Mouse (Mus musculus) myocyte (in vitro differentiated cells): Measurements from ENCODE around the gene Col3a1. TPM values are rescaled to one million over a fixed set of nuclear protein-coding genes. Genes with fewer than 3 reads are reported as not detected.

ENCODE experiments used
- H3K27me3 ChIP-seq: one replicate; pipeline ENCODE4 v1.6.1; 2011; ENCODE audit not compliant: control insufficient read depth, insufficient read depth, insufficient read length
- H3K36me3 ChIP-seq: one replicate; pipeline ENCODE4 v1.6.1; 2011; ENCODE audit not compliant: control insufficient read depth, insufficient read depth
- H3K4me2 ChIP-seq: one replicate; pipeline ENCODE4 v1.6.1; 2011; ENCODE audit warnings: low read depth, control low read depth
- H3K4me3 ChIP-seq: one replicate; pipeline ENCODE4 v1.5.1; 2011; ENCODE audit warnings: mild to moderate bottlenecking, control low read depth, moderate library complexity
- H3K79me2 ChIP-seq: one replicate; pipeline ENCODE4 v1.6.1; 2011; ENCODE audit not compliant: control insufficient read depth, insufficient read depth
- H3ac ChIP-seq: one replicate; pipeline ENCODE4 v1.6.1; 2011; ENCODE audit not compliant: control insufficient read depth, insufficient read length
- CEBPB ChIP-seq: IDR thresholded peaks from 2 replicates; pipeline ENCODE4 v1.6.1; 2011; ENCODE audit warnings: mild to moderate bottlenecking, moderate library complexity; ENCODE audit not compliant: poor library complexity, insufficient read depth, severe bottlenecking
- E2F4 ChIP-seq: IDR thresholded peaks from one replicate; pipeline ENCODE4 v1.6.1; 2011; ENCODE audit warnings: mild to moderate bottlenecking, control low read depth, moderate library complexity; ENCODE audit not compliant: insufficient read depth
- MAX ChIP-seq: IDR thresholded peaks from one replicate; pipeline ENCODE4 v1.6.1; 2011; ENCODE audit warnings: low read depth, mild to moderate bottlenecking, control low read depth
- MYOD1 ChIP-seq, 3 experiments: IDR thresholded peaks; one replicate each; pipeline ENCODE4 v1.6.1; 2011; ENCODE audit warnings: control low read depth in 2 of 3, low read depth in 2 of 3, mild to moderate bottlenecking in 2 of 3, moderate library complexity in 1 of 3; ENCODE audit not compliant: insufficient read length in 2 of 3, control insufficient read depth in 1 of 3
- MYOG ChIP-seq, 3 experiments: IDR thresholded peaks; one replicate each; pipeline ENCODE4 v1.6.1; 2011; ENCODE audit warnings: control low read depth in 2 of 3, low read depth in 2 of 3, mild to moderate bottlenecking in 2 of 3; ENCODE audit not compliant: insufficient read length in 2 of 3, control insufficient read depth in 1 of 3, insufficient read depth in 1 of 3
- POLR2A ChIP-seq: IDR thresholded peaks from one replicate; pipeline ENCODE4 v1.6.1; 2011; ENCODE audit warnings: low read depth, mild to moderate bottlenecking, control low read depth, moderate library complexity; ENCODE audit not compliant: insufficient read length
- POLR2AphosphoS2 ChIP-seq: IDR thresholded peaks from one replicate; pipeline ENCODE4 v1.6.1; 2011; ENCODE audit warnings: low read depth, control low read depth; ENCODE audit not compliant: insufficient read length
- REST ChIP-seq: IDR thresholded peaks from one replicate; pipeline ENCODE4 v1.6.1; 2011; ENCODE audit warnings: mild to moderate bottlenecking, control low read depth, moderate library complexity; ENCODE audit not compliant: insufficient read depth, insufficient read length
- SRF ChIP-seq: IDR thresholded peaks from one replicate; pipeline ENCODE4 v1.6.1; 2011; ENCODE audit warnings: low read depth; ENCODE audit not compliant: control insufficient read depth, insufficient read length
- TCF12 ChIP-seq: IDR thresholded peaks from one replicate; pipeline ENCODE4 v1.6.1; 2011; ENCODE audit warnings: mild to moderate bottlenecking, control low read depth; ENCODE audit not compliant: poor library complexity, insufficient read depth, severe bottlenecking
- TCF3 ChIP-seq: IDR thresholded peaks from one replicate; pipeline ENCODE4 v1.6.1; 2011; ENCODE audit warnings: low read depth, control low read depth; ENCODE audit not compliant: insufficient read length
- USF1 ChIP-seq: IDR thresholded peaks from one replicate; pipeline ENCODE4 v1.6.1; 2011; ENCODE audit warnings: low read depth, mild to moderate bottlenecking, control low read depth, moderate library complexity
- polyA plus RNA-seq: library from polyadenylated mRNA; unstranded; fragments of >200 nt; fragmentation: generic; extraction: Trizol; gene quantifications from one replicate; pipeline ENCODE4 v1.2.1, GENCODE M21; 2012; ENCODE audit warnings: missing spikeins

The Col3a1 gene
- polyA plus RNA-seq: 708 TPM

DNA sequence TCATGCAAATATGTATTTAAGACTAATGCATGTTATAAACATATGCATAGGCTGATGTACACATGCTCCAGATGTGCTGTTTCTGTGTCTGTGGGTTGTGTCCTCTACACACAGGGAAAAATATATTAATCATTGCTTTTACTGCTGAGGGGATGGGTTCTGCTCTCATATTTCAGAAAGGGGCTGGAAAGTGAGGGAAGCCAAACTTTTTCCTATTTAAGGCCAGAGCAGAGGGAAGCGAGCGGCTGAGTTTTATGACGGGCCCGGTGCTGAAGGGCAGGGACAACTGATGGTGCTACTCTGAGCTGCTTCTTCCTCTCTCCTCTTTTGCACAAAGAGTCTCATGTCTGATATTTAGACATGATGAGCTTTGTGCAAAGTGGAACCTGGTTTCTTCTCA, at the start of gene Col3a1:
Col3a1 (plus strand) TSS at position 151 of the 400 bp plus-strand sequence.
- Histone ChIP-seq H3K36me3 (peaks cover 8% of the 10 kb centered on the region), H3K4me2 (peak within 1 kb of the TSS; percentile 74), H3K79me2 (peaks cover 45% of the 10 kb centered on the region), H3K27me3 (no peaks in the 10 kb centered on the region), H3K4me3 (peak within 1 kb of the TSS; percentile 40), H3ac (no peak within 1 kb of the TSS)
- peak in 2 of 3 experiments; percentile 15 to 22 for TF ChIP-seq MYOD1 (IDR thresholded peaks at IDR 0.05; ENCODE audit: control insufficient read depth in 1 of 3, insufficient read length in 2 of 3, low read depth in 2 of 3)
- TF ChIP-seq POLR2AphosphoS2: peak; percentile 90
- TF ChIP-seq CEBPB: no peak
- peak; percentile 87 for TF ChIP-seq POLR2A
- peak; percentile 60 for TF ChIP-seq SRF

DNA sequence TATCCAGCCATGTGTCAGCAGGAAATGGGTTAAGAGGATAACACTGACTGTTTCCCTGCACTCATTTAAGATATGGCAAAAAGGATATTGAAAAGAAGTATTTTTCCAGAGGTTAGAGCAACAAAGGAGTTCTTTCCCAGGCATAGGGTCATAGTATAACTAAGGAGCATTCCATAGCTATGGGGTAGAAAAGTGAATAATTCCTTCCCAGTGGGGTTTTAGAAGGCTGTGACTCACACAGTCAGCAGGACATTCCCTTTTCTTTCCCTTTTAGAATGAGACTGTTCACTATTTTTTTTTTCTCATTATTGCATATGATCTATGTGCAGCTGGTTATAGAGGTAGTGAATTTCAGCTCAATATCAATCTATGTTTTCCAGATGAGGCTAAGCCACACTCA, 41.9 kb upstream of the Col3a1 start:
- H3K79me2 ChIP-seq: no peaks in the 10 kb centered on the region
- H3K4me3 ChIP-seq: no peak overlapping the region

DNA sequence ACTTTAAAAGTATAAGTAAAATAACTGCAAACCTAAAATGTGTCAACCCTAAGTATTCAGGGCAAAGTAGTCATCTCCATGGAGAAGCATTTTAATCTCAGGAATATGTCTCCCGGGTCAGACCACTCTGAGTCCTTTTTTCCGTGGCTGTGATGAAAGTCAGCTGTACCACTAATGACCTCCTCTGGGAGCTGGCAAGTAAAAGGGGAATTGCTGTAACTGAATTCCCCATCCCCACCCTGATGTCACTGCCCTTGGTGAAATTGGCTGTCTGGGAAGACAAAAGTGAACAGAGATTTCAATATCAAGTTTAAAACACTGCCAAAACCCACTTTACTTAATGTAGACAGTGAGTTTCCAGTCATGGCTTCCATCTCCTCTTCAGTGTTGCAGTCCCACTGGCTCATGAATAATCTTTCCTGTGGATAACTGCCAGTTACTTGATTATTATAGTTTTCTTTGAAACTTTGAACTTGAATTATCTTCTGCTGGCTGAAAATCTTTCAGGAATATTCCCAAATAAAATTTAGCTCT, 35.3 kb upstream of the Col3a1 start:
- Histone ChIP-seq H3K4me3 (no peak overlapping the region), H3ac (no peak overlapping the region), H3K27me3 (no peaks in the 10 kb centered on the region), H3K79me2 (no peaks in the 10 kb centered on the region), H3K4me2 (no peak overlapping the region), H3K36me3 (no peaks in the 10 kb centered on the region)
- no peak for TF ChIP-seq TCF3
- no peak for TF ChIP-seq MYOD1 (IDR thresholded peaks at IDR 0.05; ENCODE audit: control insufficient read depth in 1 of 3, insufficient read length in 2 of 3, low read depth in 2 of 3)
- no peak for TF ChIP-seq TCF12
- no peak for TF ChIP-seq POLR2A
- TF ChIP-seq E2F4: no peak
- no peak for TF ChIP-seq REST
- no peak for TF ChIP-seq CEBPB

More for the DNA sequence above, 41.9 kb upstream of the Col3a1 start:
- Histone ChIP-seq H3K36me3 (no peaks in the 10 kb centered on the region), H3K4me2 (peak overlapping the region; percentile 31), H3ac (no peak overlapping the region), H3K27me3 (no peaks in the 10 kb centered on the region)
- TF ChIP-seq POLR2AphosphoS2 (no peak), MAX (no peak), MYOD1 (IDR thresholded peaks at IDR 0.05; ENCODE audit: control insufficient read depth in 1 of 3, insufficient read length in 2 of 3, low read depth in 2 of 3) (no peak), E2F4 (no peak), POLR2A (no peak), TCF12 (no peak), MYOG (IDR thresholded peaks at IDR 0.05; ENCODE audit: control insufficient read depth in 1 of 3, insufficient read depth in 1 of 3, insufficient read length in 2 of 3, low read depth in 2 of 3) (no peak), SRF (no peak), CEBPB (no peak), USF1 (no peak), TCF3 (no peak)

DNA sequence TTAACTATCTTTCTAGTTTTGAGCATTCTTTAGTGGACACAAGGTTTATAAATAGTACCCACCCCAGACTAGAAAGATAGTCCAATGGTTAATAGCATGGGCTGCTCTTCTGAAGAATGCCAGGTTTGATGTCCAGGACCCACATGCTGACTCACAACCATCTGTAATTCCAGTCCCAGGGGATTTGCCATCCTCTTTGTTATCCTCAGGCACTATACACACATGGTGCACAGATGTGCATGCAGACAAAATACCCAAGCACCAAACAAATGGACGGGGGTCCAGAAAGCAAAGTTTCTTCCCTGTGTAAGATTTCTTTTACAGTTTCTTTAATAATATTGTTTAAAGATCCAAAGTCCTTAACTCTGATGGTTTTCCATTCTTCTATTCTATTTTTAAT, 23.4 kb upstream of the Col3a1 start:
- TF ChIP-seq TCF12 (peak; percentile 85), MAX (peak; percentile 46), E2F4 (no peak)
- no peak overlapping the region for H3K4me2 ChIP-seq
- no peak overlapping the region for H3ac ChIP-seq
- no peaks in the 10 kb centered on the region for H3K27me3 ChIP-seq
- H3K79me2 ChIP-seq: no peaks in the 10 kb centered on the region
- H3K4me3 ChIP-seq: no peak overlapping the region
- no peaks in the 10 kb centered on the region for H3K36me3 ChIP-seq

DNA sequence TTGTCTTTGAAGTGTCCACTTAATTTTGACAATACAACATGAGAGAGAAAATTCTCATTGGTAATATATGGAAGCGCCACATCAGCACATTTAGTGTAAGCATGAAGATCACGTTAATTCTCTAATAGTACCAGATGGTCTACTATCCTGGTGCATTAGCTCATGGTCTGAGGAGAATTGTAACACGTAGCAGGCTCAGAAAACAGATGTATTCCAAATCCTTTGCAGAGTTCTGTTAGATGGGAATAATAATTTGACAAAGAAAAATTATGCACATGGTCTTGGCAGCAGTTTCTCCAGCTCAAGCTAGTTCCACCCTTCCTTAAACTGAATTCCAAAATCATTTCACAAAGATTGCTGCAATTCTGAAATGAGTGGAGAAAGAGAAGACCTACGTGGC, 21.3 kb upstream of the Col3a1 start:
- no peaks in the 10 kb centered on the region for H3K36me3 ChIP-seq
- no peaks in the 10 kb centered on the region for H3K27me3 ChIP-seq
- H3K79me2 ChIP-seq: no peaks in the 10 kb centered on the region
- H3ac ChIP-seq: no peak overlapping the region
- no peak for TF ChIP-seq MYOD1 (IDR thresholded peaks at IDR 0.05; ENCODE audit: control insufficient read depth in 1 of 3, insufficient read length in 2 of 3, low read depth in 2 of 3)
- TF ChIP-seq USF1: no peak
- TF ChIP-seq POLR2A: no peak
- no peak for TF ChIP-seq MYOG (IDR thresholded peaks at IDR 0.05; ENCODE audit: control insufficient read depth in 1 of 3, insufficient read depth in 1 of 3, insufficient read length in 2 of 3, low read depth in 2 of 3)
- TF ChIP-seq POLR2AphosphoS2: no peak
- no peak for TF ChIP-seq E2F4
- no peak for TF ChIP-seq SRF
- no peak for TF ChIP-seq TCF12
- TF ChIP-seq MAX: no peak
- no peak for TF ChIP-seq CEBPB
- TF ChIP-seq TCF3: no peak
- no peak for TF ChIP-seq REST
- H3K4me3 ChIP-seq: no peak overlapping the region
- peak overlapping the region; percentile 3 for H3K4me2 ChIP-seq
